Mouse (Mus musculus): ENCODE measurements around the gene Shank2.

The Shank2 gene

DNA sequence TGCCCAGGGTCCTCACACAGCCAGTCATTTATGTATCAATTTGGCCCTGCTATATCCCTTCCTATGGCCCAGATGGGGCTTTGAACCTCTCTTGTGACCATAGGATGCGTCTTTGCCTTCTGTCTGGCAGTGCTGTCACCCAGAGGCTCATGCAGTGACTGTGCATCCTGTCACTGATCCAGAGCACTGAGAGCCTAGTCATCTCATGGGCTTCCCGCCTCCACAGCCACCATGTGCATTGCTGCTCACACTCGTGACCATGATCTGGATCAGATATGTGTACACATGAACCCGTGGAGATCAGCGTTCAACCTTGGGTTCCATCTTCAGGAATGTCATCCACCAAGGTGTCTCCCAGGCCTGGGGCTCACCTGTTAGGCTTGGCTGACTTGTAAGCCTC is 227.0 kb downstream of the Shank2 start:
- no peak for DNase-seq (ENCODE audit: low spot score in 2 of 2)

DNA sequence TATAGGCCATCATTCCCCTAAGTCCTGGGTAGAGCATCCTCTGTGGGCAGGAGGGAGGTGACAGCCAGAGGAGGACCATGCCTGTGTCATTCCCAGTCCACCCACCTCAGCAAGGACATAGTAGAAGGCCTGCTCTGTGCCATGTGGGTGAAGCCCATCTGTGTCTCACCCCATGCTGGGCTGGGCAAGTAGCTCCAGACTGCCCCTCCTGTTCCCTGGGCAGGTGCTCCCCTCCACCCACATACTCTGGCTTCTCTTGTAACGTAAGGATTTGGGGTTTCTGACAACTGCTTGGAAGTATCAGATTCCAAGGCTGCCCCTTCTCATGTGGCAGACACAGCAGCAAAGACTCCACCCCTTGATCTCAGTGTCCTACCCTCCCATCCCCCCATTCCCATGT is 227.7 kb downstream of the Shank2 start:
- no peak for DNase-seq (ENCODE audit: low spot score in 2 of 2)

DNA sequence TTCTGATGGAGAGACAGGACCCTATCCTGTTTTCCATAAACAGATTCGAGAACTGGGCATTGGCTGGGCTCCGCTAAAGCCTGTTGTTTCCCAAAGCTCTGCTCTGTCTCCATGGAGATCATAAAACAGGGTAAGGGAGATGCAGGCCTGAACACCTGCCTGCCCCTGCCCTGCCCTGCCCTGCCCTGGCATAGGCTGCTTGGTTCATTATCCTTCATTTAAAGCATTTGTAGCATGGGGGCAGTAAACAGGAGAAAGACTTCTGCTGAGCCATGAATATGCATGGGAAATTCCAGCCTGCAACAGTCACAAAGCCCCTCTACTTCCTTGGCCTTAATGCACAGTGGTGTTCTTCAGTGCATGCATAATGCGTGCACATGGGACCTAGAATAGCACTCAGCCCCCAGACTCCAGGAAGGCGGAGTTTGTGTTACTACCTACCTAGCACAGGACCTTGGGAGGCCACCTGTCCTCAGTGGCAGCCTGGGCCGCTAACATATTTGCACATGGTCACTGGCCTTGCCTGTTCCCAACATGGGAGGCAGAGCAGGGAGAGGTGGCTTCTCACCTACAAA is 230.5 kb downstream of the Shank2 start:
- DNase-seq (ENCODE audit: low spot score in 2 of 2) = no peak

DNA sequence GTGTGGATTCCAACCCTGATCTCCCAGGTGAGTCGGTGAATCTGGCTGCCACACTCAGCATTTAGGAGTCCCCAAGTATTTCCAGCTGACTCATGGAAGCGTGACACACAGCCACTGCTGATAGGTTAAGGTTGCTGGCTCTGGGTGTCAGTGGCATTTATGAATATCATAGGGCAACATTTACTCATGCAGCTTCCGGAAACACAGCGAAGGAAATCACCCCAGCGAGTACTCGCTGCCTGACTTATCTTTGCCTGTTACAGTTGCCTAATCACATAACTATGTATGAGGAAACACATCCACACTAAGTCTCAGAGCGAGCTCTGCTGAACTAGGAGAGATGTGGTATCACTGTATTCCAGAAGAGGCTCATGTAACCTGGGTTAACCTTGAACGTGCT is 231.8 kb downstream of the Shank2 start:
- no peak for DNase-seq (ENCODE audit: low spot score in 2 of 2)

DNA sequence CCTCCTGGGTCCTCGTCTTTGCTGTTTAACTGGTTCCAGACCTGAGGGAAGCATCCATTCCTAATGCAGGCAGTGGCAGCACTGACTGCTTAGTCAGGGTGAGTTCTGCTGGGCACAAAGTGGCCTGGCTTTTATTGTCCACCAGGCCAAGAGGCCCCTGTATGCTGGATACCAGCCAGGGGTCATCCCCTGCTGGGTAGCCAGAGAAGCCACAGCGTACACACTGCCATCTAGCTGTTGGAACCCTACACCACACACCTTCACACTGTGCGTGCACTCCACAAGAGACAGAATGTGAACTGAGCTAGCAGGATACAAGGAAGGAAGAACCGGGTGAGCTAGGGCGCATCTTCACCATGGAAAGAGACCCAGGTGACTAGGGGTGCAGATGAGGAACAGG is 233.1 kb downstream of the Shank2 start:
- no peak for DNase-seq (ENCODE audit: low spot score in 2 of 2)

DNA sequence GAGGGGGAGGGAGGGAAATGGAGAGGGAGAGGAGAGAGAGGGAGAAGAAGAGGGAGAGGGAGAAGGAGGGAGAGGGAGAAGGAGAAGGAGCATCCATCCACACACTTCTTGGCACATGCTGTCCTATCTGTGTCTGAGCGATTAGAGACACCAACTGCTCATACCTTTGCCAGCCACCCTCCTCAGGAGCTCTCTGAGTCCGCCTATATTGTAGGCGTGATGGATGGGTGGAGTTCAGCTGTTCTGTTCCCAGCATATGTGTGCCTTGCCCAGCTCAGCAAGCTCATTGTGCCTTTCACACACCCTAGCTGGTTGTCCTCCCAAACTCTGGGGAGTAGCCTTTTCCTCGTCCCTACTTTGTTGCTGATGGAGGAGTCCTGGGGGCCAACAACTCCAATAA is 233.8 kb downstream of the Shank2 start:
- DNase-seq (ENCODE audit: low spot score in 2 of 2) = no peak

DNA sequence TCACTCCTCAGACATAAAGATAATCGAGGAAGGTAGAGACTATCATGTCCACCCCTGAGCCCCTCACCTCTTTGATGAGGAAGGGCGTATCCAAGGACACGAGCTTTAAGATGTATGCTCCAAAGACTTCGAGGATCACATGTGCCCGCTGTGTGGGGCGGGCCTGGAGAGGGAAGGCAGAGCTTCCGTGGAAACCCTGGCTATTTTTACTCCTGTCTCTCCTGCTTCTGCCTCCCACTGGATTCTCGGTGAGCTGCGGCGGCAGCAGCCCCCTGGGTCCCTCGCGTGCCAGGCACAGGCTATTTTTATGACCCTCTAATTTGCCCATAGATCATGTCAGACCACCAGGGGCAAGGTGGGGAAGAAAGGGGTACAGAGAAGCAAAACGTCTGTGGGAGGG is 235.1 kb downstream of the Shank2 start:
- no peak for DNase-seq (ENCODE audit: low spot score in 2 of 2)

DNA sequence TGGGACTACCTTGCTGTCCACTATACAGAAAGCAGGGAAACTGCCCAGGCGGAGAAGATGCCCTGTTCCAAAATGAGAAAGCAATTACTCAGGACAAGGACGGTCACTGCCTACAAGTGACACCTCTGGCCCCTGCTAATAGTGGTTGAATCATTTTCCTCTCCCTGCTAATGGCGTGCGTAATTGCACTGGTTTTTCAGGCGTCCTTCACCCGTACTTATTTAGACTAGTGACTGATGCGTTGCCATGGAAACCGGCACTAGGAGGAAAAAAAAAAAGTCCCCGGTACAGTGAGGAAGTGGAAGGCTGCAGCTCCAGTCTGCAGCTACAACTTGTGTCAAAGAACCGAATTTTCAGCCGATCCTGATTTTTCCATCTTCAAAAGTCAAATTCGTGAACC is 236.7 kb downstream of the Shank2 start:
- no peak for DNase-seq (ENCODE audit: low spot score in 2 of 2)

DNA sequence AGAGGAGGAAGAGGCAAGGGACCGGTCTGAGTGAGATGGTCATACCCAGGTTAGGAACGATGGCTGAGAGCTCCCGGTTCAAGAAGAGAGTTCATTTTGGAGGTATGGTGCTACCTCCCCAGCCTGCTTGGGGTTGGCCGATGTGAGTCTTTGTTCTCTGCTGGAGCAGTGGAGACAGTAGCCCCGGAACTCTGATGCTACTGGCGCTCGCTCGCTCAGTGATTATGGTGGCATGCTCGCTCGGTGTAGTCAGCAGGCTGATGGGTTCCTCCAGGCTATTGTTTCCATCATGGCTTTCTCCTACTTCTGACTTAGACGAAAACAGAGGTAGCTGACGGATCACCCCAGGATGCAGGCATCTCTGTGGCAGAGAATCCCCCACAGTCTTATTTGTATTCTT is 237.3 kb downstream of the Shank2 start:
- DNase-seq (ENCODE audit: low spot score in 2 of 2) = no peak

DNA sequence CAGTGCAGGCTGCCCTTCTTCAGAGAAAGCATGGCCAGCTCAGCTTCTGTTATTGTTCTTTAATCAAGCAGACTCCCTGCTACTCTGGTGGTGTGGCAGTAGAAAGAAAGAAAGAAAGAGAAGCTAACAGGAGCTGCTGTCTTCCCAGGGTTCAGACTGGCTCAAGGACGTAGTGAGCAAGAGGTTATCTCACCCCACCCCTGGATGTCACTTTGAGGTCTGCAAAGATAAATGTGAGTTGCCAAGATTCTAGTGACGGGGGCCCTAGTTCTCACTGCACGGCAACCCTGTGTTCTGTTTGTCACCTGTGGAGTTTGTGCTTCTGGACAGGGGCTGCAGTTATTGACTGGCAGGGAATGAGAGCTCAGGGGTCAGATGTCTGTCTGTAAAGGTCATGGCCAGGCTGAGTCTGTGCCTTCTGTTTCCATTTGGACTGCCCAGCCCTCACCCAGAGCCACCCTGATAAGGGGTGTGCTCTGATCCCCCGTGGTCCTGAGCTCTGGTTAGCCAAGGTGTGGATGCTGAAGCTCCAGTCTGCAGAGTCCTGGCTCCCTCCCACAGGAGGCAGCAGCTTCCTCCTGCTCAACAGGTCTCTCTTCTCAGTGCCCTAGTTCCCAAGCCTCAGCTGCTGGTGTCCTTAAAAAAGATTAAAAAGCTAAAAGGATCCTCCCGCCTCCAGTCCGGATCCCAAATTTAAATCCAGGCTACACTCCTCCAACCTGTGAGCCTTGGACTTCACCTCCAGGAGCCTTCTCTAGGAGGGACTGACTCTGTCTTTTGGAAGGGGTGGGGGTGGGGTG is 238.0 kb downstream of the Shank2 start:
- DNase-seq (ENCODE audit: low spot score in 2 of 2) = no peak

DNA sequence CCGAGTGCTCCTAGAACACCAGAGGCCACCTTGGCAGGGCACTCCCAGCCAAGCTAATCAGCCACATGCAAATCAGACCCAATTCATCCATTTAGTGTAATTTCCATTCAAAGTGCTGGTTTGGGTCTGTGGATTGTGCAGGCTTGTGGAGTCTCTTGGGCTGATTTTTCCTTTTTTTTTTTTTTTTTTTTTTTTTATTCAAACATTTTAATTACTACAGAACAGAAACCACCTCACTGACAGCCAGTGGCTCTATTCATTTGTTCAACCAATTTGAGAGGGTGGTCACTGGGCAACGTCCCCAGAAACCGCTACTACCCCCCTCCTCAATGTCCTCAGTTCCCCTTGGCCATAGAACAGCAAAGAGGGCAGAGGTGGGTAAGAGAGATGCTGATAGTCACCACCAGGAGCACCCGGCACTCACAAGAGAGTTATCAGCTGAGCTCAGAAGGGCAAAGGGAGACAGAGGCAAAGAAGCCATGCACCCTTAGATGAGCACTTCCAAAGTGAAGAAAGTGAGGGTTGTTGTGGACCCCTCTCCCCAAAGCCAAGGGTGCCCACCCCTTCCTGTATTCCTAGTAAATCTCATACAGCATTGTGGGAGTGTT is 239.1 kb downstream of the Shank2 start:
- no peak for DNase-seq (ENCODE audit: low spot score in 2 of 2)

DNA sequence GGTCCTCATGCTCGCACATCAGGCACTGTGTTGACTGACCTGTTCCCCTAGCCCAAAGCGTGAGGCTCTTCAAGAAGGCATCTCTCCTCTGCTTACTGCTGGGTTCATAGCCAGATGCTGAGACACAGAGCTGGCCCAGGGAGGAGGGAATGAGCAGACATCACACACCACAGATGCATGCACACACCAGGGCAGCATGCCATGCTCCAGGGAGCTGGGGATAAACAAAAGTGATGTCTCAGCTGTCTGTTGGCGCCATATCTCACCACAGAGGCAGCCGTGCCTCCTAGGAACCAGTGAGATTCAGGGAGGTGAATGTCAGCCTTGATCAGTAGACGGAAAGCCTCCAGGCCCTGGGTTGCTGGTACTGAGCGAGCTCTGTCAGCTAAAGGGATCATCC is 242.5 kb downstream of the Shank2 start:
- no peak for DNase-seq (ENCODE audit: low spot score in 2 of 2)

DNA sequence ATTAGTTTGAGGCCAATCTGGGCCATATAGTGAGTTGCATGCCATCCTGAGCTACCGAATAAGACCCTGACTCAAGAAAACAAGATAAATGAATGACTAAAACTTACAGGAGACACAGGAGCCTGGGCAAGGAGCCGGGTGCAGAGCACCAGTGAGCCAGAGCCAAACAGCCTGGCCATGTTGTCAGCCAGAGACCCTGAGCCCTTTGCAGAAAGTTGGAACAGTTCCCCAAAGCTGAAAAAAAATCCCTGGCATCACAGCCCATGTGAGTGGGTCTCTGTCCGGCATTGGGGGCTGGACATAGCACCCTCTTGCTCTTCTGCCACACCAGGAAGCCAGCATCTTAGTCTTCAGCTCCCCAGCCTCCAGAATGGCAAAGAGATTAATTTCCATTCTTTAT is 244.5 kb downstream of the Shank2 start:
- DNase-seq (ENCODE audit: low spot score in 2 of 2) = no peak

DNA sequence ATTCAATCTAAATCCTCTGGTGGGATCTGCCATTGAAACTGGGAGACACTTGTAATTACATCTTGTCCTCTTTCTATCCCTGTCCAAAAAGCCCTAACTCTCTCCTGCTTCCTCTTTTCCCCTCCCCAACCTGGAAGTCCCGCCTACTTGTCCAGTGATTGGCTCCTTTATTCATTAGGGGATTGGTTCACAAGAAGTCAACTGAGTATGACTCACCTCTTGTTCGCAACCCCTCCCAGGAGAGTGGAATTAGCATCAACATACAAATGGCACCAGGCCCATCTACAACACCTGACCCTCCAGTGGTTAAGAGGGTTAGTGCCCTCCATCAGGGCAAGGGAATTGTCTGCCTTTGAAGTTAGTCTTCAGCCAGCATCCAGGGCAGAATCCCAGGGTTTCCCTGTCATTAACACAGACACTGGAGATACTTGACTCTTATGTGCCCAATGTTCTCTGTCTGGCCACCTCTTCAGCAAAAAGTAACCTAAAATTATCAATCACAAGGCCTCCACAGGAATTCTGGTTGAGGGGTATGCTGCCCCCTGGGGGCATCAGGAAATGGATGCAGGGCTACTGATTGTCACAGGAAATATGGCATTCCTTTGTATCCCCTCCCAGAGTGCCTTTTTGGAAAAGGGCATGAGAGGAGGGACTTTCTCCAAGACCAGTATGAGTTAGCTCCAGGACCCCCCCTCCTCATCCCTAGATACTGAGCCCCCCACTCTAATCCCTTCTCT is 247.1 kb downstream of the Shank2 start:
- no peak for DNase-seq (ENCODE audit: low spot score in 2 of 2)

DNA sequence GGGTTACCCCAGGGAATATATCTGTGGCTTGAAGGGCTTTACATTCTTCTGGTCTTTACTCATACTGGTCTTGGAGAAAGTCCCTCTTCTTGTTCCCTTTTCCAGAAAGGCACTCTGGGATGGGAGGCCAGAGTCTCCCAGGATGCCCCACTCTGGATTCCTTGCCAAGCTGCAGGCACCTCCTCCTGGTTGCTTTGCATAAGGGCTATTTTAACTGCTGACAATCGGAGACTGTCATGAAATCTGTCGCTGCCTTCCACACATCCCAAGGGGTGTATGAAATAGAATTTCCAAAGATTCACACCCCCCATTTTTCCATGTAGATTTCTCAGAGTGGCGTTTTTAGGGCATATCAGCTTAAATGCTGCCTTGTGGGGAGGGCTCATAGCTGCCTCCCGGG is 249.1 kb downstream of the Shank2 start:
- no peak for DNase-seq (ENCODE audit: low spot score in 2 of 2)

DNA sequence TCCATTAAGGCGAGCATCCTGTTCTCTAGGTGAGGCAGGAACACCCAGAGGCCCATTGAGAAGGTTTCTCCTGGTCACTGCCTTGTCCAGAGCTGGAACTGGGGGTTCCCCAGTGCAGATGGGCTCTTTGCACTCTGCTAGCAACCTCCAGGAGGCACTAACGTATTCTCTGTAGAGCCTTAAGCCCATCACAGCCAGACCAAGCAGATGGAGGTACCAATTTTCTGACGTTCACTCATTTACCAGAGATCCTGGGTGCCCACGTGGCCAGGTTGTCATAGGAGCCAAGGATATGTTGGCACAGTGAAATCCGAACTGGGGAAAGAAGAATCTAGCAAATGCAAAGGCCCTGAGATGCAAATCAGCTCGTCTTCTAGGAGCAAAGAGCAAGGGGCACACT is 249.5 kb downstream of the Shank2 start:
- no peak for DNase-seq (ENCODE audit: low spot score in 2 of 2)

DNA sequence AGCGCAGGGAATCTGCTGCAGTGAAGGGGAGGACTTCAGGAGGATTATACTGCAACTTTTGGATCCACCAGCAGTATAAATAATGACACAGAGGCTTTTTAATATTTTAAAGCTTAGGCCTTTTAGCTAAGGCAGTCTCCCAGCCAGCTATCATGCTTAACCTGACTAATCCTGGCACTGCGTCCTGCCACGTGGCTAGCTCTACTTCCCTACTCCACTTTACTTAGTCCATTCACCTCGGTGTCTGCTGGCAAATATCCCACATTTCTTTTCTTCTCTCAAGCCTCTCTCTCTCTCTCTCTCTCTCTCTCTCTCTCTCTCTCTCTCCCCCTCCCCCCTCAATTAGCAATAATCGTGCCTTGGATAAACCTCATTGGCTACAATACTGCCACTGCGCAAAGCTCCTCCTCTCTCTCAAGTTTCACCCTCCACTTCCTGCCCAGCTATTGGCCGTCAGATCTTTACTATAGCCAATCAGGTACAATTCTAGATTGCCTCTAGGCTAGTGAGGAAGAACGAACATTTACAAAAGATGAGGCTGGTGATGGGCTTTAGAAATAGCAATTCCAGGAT is 253.0 kb downstream of the Shank2 start:
- no peak for DNase-seq (ENCODE audit: low spot score in 2 of 2)

DNA sequence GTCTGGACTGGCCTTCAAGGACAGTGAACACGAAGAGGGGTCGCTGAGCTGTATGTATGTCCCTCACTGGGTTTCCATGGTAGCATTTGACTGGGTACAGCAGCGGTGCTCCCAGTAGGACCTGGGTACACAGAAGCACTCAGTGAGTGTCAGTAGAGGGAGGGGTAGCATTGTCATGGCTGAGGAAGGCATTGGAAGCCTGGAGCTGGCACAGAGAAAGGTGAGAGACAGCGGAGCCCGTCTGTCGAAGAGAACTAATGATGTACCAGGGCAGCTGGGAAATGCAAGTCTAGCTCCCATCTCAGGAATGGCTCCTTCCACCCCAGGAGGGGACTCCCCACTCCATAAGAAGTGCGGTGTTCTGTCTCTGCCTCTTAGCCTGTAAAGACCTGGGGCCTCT is 256.1 kb downstream of the Shank2 start:
- DNase-seq (ENCODE audit: low spot score in 2 of 2) = no peak

DNA sequence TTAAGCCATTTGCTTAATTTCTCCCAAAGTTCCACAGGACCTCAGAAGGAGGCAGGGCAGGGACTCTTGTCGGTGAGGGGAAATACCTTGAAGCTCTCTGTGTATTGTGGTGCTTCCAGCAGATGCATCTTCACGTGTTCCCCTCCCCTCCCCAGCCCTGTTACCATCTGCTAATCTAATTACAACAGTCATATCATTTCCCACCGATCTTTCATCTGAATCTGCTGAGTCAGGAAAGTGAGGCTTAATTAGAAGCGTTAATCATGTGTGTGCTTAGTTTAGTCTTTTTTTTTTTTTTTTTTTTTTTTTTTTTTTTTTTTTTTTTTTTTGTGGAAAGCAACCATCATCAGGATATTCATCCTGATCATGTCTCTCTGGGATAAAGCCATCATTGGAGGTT is 256.6 kb downstream of the Shank2 start:
- DNase-seq (ENCODE audit: low spot score in 2 of 2) = no peak

DNA sequence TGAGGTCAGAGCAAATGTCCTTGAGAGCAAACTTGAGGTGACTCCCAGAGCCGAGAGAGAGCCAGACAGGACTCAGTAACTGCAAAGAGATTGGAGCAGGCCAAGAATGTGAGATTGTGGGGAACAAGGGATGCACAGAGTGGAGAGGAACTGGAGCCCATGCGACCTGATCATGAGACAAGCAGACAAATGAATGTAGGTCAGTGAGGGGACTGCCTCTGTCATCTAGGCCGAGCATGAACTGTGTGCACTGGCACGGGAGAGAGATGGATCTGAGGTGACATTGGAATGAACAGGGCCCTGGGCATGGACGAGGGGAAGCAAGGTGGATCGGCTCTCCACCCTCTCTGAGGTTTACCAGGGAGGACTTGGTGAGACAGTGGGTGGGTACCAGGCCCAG is 260.9 kb downstream of the Shank2 start:
- DNase-seq (ENCODE audit: low spot score in 2 of 2) = no peak

DNA sequence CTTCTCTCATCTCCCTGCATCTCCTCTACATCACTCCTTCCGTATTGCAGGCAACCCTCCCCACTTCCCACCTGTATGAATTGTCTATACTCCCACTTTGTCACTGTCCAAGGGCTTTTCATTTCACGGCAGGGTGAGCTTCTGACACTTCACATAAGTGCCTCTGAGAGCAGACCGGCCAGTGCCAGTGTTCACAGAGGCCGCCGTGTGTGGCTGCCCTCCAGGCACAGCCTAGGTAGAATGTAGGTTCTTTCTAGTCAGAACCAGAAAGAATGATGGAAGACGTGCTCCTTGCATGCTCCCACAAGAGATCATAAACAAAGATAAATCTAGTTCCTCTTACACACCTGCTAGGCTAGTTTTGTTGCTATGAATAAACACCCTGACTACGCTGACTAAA is 265.0 kb downstream of the Shank2 start:
- no peak for DNase-seq (ENCODE audit: low spot score in 2 of 2)

DNA sequence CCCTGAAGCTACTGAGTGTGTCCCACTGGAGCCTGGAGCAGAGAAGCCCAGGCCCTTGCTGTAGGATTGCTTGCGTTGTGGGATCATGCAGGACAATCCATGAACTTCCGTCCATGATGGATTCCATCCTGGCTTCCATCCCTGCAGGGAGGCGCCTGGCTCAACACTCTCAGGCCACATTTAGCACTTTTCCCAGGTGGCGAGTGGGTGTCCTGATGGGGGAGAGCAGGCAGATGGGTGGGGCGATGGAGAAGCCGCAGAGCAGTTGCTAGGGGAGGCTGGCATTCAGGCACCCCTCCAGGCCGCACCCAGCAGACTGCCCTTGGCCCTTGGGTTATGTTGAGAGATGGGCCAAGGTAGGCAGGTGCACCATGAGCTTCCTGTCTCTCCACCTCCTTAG is 266.6 kb downstream of the Shank2 start:
- DNase-seq (ENCODE audit: low spot score in 2 of 2) = no peak

Measured in thymus, postnatal 10 days (tissue).